Mouse (Mus musculus) lung, postnatal 0 days (tissue): ENCODE data around the gene Carmil3.

ENCODE experiments used
- CTCF ChIP-seq: IDR thresholded peaks from 2 replicates; pipeline ENCODE4 v1.5.1; 2016; ENCODE audit warnings: antibody characterized with exemption, mild to moderate bottlenecking
- EP300 ChIP-seq: IDR thresholded peaks from 2 replicates; pipeline ENCODE4 v1.6.1; 2016; ENCODE audit warnings: antibody characterized with exemption, mild to moderate bottlenecking, control low read depth

DNA sequence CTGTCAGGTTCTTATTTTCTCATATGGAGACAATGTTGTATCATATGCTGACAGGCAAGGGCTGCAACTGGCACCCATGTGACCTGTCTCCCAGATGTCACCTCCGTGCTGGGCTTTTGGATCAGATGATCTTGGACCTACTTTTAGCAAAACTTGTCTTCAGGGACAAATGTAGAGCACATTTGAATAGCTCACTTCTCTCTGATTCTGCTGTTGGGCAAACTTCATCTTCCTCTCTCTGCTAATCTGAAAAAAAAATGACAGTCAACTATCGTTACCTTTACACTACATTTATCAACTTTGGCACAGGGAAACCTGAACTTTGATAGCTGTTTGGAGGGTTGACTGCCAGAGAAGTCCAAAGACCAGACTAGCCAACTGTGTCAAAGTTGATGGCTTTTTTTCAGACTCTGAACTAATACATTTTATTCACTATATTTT lies 22.1 kb upstream of the Carmil3 start:
- no peak for TF ChIP-seq EP300
- no peak for TF ChIP-seq CTCF
